Mouse (Mus musculus) heart, embryonic 14.5 days (tissue): Measurements from ENCODE around the gene Smim22. TPM values are rescaled to one million over a fixed set of nuclear protein-coding genes. Genes with fewer than 3 reads are reported as not detected.

Experiments used
- ATAC-seq: fragments of 200-750 bp; cut with Nextera tagmentation; 2 replicates; pipeline ENCODE4 v1.8.0; 2017; ENCODE audit warnings: low read depth, moderate TSS enrichment; ENCODE audit not compliant: insufficient number of reproducible peaks, insufficient read depth, low FRiP score
- H3K27ac ChIP-seq, 2 experiments: fragments of 200-500 bp in 1 of 2; fragments of 300-500 bp in 1 of 2; sonication (generic) in 1 of 2; replicated peaks in 1 of 2; 2 replicates each; pipeline ENCODE4 v1.5.1; 2012 to 2014; ENCODE audit warnings: low read depth in 2 of 2, low read length in 2 of 2, control low read depth in 1 of 2, mild to moderate bottlenecking in 1 of 2, mixed read lengths in 1 of 2; ENCODE audit not compliant: control insufficient read depth in 1 of 2, insufficient read depth in 1 of 2
- H3K27me3 ChIP-seq: fragments of 300-500 bp; sonication (generic); 2 replicates; pipeline ENCODE4 v1.6.1; 2014; ENCODE audit warnings: mild to moderate bottlenecking, low read length, control low read depth; ENCODE audit not compliant: control insufficient read depth, insufficient read depth
- H3K36me3 ChIP-seq: fragments of 300-500 bp; sonication (generic); 2 replicates; pipeline ENCODE4 v1.6.1; 2014; ENCODE audit warnings: mild to moderate bottlenecking, control low read depth, low read length, mixed read lengths; ENCODE audit not compliant: control insufficient read depth, insufficient read depth
- H3K4me1 ChIP-seq, 2 experiments: fragments of 200-500 bp in 1 of 2; fragments of 300-500 bp in 1 of 2; sonication (generic) in 1 of 2; 2 replicates each; pipeline ENCODE4 v1.6.1; 2012 to 2014; ENCODE audit warnings: low read length in 2 of 2, control low read depth in 1 of 2, mixed read lengths in 1 of 2; ENCODE audit not compliant: control insufficient read depth in 2 of 2, insufficient read depth in 2 of 2
- H3K4me2 ChIP-seq: fragments of 300-500 bp; sonication (generic); 2 replicates; pipeline ENCODE4 v1.6.1; 2014; ENCODE audit warnings: mild to moderate bottlenecking, low read length
- H3K4me3 ChIP-seq, 2 experiments: fragments of 200-500 bp in 1 of 2; fragments of 300-500 bp in 1 of 2; sonication (generic) in 1 of 2; 2 replicates each; pipeline ENCODE4 v1.5.1; 2012 to 2014; ENCODE audit warnings: low read length in 2 of 2, mild to moderate bottlenecking in 2 of 2, control low read depth in 1 of 2, low read depth in 1 of 2, moderate library complexity in 1 of 2; ENCODE audit not compliant: control insufficient read depth in 1 of 2, insufficient read depth in 1 of 2
- H3K9ac ChIP-seq: fragments of 300-500 bp; sonication (generic); 2 replicates; pipeline ENCODE4 v1.6.1; 2014; ENCODE audit warnings: mild to moderate bottlenecking, low read length
- H3K9me3 ChIP-seq: fragments of 300-500 bp; sonication (generic); 2 replicates; pipeline ENCODE4 v1.6.1; 2016; ENCODE audit warnings: low read length, control low read depth; ENCODE audit not compliant: control insufficient read depth
- WGBS: fragments of 180-500 bp; shearing (Covaris S2); extraction: QIAGEN DNeasy Blood & Tissue Kit; methylation state at CpG from one replicate; pipeline ENCODE4 v1.1.7; 2014; 5-methylcytosine and 5-hydroxymethylcytosine counted together
- polyA plus RNA-seq: library from polyadenylated mRNA; unstranded; fragments of >200 nt; fragmentation: Nextera tagmentation; extraction: Ambion mirVana; gene quantifications from 2 replicates; pipeline ENCODE4 v1.2.1, GENCODE M21; 2014

Gene Smim22
- polyA plus RNA-seq, 1 experiment from 2014 or later: 3.3 TPM

DNA sequence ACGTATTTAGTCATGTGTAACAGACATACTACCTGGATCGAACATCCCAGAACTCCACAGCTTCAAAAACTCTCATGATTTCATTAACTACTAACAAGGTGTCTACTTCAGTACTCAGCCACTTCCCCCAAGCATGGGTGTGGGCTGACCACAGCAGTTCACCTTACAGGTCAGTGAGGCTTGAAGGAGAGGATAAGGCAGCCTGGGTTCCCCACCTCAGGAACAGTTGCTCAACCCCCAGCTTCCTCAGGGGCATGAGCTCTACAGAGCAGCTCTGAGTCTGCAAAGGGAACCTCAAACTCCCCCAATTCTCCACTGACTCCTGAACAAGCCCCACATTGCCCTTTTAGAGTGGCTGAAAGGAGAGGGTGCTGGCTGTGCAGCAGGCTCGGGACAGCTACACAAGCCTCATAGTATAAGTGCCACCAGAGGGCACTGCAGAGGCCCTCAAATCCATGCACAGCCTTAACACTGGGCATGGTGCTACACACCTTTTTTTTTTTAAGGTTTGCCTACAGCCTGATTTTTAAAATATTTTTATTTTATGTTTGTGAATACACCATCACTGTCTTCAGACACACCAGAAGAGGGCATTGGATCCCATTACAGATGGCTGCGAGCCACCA, 27.2 kb upstream of the Smim22 start:
- no peaks in the 10 kb centered on the region for H3K27me3 ChIP-seq
- H3K9me3 ChIP-seq: no peaks in the 10 kb centered on the region
- no peak overlapping the region for H3K9ac ChIP-seq
- peaks cover 15 to 20% of the 10 kb centered on the region in 2 experiments for H3K4me1 ChIP-seq
- 72% methylated on average over 4 of the region's 4 CpGs for WGBS
- peak overlapping the region in 1 of 2 experiments; percentile 75; a peak in 1 of 4 replicates for H3K27ac ChIP-seq
- no peak overlapping the region for H3K4me3 ChIP-seq
- no peak overlapping the region for H3K4me2 ChIP-seq
- H3K36me3 ChIP-seq: no peaks in the 10 kb centered on the region
- no peak for ATAC-seq

- Histone ChIP-seq H3K27me3 (no peaks in the 10 kb centered on the region), H3K9ac (no peak overlapping the region), H3K4me1 (peaks cover 0 to 2% of the 10 kb centered on the region in 2 experiments; a peak in 3 of 4 replicates), H3K4me3 (no peak overlapping the region), H3K27ac (no peak overlapping the region), H3K9me3 (no peaks in the 10 kb centered on the region), H3K36me3 (no peaks in the 10 kb centered on the region), H3K4me2 (no peak overlapping the region)
- WGBS: 91% methylated on average over 12 of the region's 12 CpGs
- no peak for ATAC-seq
Measured at GRCm38 (mm10) chr16:4984717-4985116, 22.4 kb upstream of the Smim22 start.

- Histone ChIP-seq H3K4me1 (peaks cover 4 to 6% of the 10 kb centered on the region in 2 experiments; a peak in 2 of 4 replicates), H3K27me3 (no peaks in the 10 kb centered on the region), H3K36me3 (no peaks in the 10 kb centered on the region), H3K9me3 (no peaks in the 10 kb centered on the region), H3K9ac (no peak overlapping the region), H3K27ac (no peak overlapping the region), H3K4me3 (no peak overlapping the region), H3K4me2 (no peak overlapping the region)
- no peak for ATAC-seq
- 72% methylated on average over 4 of the region's 4 CpGs for WGBS
Measured at GRCm38 (mm10) chr16:4993276-4993675, 13.8 kb upstream of the Smim22 start.

DNA sequence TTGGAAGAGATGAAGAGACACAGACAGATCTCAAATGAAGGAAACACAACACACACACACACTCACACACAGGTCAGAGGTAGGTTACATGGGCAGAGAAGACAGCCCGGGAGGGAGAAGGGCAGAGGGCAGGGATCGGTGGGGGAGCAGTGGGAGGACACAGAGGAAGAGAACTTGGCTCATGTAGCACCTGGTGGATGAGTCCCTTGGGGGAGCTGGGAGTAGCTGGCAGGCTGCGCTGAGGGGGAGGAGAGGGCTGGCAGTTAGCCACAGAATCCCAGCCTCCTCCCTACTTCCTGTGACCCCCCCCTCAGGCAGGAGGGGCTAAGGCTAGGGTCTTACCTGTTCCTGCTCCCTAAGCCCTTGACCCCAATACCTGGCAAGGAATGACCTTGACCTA, 9.5 kb upstream of the Smim22 start, which contains the start of gene Sept12:
Gene Sept12 (minus strand): TSS at position 300 of the 400 bp plus-strand sequence.
- Histone ChIP-seq H3K4me2 (no peak within 1 kb of the TSS), H3K27ac (no peak within 1 kb of the TSS), H3K4me1 (peaks cover 4 to 6% of the 10 kb centered on the region in 2 experiments; a peak in 2 of 4 replicates), H3K9ac (no peak within 1 kb of the TSS), H3K9me3 (no peaks in the 10 kb centered on the region), H3K36me3 (no peaks in the 10 kb centered on the region), H3K4me3 (no peak within 1 kb of the TSS), H3K27me3 (no peaks in the 10 kb centered on the region)
- 24% methylated on average over 3 of the region's 3 CpGs for WGBS
- 0 out of 2 replicates have a peak, but pooled peaks have one; percentile 35 for ATAC-seq

DNA sequence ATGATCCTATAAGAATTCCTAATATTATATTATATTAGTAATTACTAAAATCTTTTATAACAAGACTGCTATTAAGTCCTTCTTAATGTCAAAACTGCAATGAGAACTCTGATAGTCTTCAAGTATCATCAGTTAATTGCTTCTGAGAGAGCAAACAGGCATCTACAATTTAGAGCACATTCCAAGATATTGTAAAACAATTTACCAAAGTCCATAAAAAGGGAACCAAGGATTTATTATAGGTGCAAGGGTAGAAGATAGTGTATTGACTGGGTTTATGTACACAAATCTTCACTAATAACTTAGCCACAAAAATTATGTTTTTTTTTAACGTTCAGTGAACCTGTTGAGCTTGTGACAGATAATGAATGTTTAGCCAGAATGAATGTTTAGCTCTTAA, 8.1 kb upstream of the Smim22 start:
- Histone ChIP-seq H3K36me3 (no peaks in the 10 kb centered on the region), H3K4me1 (peaks cover 4 to 6% of the 10 kb centered on the region in 2 experiments; a peak in 2 of 4 replicates), H3K4me2 (no peak overlapping the region), H3K9me3 (no peaks in the 10 kb centered on the region), H3K4me3 (no peak overlapping the region), H3K27ac (no peak overlapping the region), H3K27me3 (no peaks in the 10 kb centered on the region), H3K9ac (no peak overlapping the region)
- no peak for ATAC-seq
- 67% methylated on average over 1 of the region's 1 CpGs for WGBS

DNA sequence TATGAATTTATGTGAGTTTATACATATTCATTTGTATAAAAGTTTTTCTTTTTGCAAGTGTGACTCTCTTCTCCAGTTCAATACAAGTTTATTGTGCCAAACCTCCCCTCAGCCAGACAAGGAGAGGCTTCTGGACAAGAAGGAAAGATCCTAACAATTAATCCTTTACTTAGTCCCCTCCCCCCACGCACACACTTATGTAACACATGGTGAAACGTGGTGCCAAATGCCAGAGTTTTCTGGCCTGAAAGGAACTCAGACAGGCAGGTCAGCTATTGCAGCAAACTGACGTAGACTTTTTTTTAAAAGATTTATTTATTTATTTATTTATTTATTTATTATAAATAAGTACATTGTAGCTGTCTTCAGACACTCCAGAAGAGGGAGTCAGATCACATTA, 6.5 kb upstream of the Smim22 start:
- no peak for ATAC-seq
- no peak overlapping the region for H3K4me3 ChIP-seq
- H3K4me2 ChIP-seq: no peak overlapping the region
- H3K36me3 ChIP-seq: no peaks in the 10 kb centered on the region
- 67% methylated on average over 3 of the region's 3 CpGs for WGBS
- H3K27me3 ChIP-seq: no peaks in the 10 kb centered on the region
- H3K9me3 ChIP-seq: no peaks in the 10 kb centered on the region
- H3K27ac ChIP-seq: no peak overlapping the region
- H3K4me1 ChIP-seq: peaks cover 4 to 6% of the 10 kb centered on the region in 2 experiments; a peak in 2 of 4 replicates
- H3K9ac ChIP-seq: no peak overlapping the region

- no peak overlapping the region; the same call in 1 of the 2 replicates for H3K9ac ChIP-seq
- H3K27ac ChIP-seq: no peak overlapping the region
- H3K9me3 ChIP-seq: no peaks in the 10 kb centered on the region
- ATAC-seq: no peak
- no peak overlapping the region for H3K4me3 ChIP-seq
- H3K36me3 ChIP-seq: no peaks in the 10 kb centered on the region
- H3K27me3 ChIP-seq: no peaks in the 10 kb centered on the region
- peaks cover 6 to 15% of the 10 kb centered on the region in 2 experiments for H3K4me1 ChIP-seq
- H3K4me2 ChIP-seq: no peak overlapping the region
- WGBS: 54% methylated on average over 6 of the region's 6 CpGs
Measured at GRCm38 (mm10) chr16:5007492-5007891, 404 bp downstream of the Smim22 start.

DNA sequence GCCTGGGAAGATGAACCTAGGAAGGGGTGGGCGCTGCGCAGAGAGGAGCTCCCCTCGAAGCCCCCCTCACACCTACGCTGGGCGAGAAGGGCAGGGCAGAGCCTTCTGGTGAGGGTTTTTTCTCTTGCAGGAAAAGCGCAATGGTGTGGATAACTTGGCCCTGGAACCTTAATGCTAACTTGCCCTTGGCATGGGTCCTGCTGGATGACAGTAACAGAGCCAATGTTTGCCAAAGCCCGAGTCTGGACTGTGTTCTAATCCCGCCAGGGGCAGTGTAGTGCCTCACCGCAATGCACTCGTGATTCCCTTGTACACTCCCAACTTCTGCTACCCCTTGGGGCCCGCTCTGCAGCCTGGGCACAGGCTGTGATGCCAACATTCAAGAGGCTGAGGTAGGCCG, 988 bp downstream of the Smim22 start:
- 82% methylated on average over 12 of the region's 12 CpGs for WGBS
- H3K36me3 ChIP-seq: no peaks in the 10 kb centered on the region
- no peak overlapping the region for H3K4me2 ChIP-seq
- no peak overlapping the region for H3K27ac ChIP-seq
- peaks cover 7 to 20% of the 10 kb centered on the region in 2 experiments for H3K4me1 ChIP-seq
- no peaks in the 10 kb centered on the region for H3K9me3 ChIP-seq
- no peaks in the 10 kb centered on the region for H3K27me3 ChIP-seq
- no peak overlapping the region for H3K4me3 ChIP-seq
- ATAC-seq: no peak
- no peak overlapping the region for H3K9ac ChIP-seq
